Mouse (Mus musculus) heart, postnatal 0 days (tissue): ENCODE measurements around the gene Boc. TPM values are rescaled to one million over a fixed set of nuclear protein-coding genes. Genes with fewer than 3 reads are reported as not detected.

Source experiments
- ATAC-seq: fragments of 200-750 bp; cut with Nextera tagmentation; 2 replicates; pipeline ENCODE4 v1.8.0; 2017; ENCODE audit warnings: low read depth, moderate number of reproducible peaks, moderate library complexity; ENCODE audit not compliant: insufficient read depth
- DNase-seq: peaks from one replicate; pipeline ENCODE4 v3.0.0-alpha.2; 2016; ENCODE audit warnings: low spot score
- H3K27ac ChIP-seq: fragments of 300-500 bp; sonication (generic); 2 replicates; pipeline ENCODE4 v1.5.1; 2014; ENCODE audit warnings: low read depth, mild to moderate bottlenecking
- H3K27me3 ChIP-seq: fragments of 300-500 bp; sonication (generic); 2 replicates; pipeline ENCODE4 v1.6.1; 2014; ENCODE audit warnings: low read length, mixed read lengths; ENCODE audit not compliant: control insufficient read depth, insufficient read depth
- H3K36me3 ChIP-seq: fragments of 300-500 bp; sonication (generic); replicated peaks from 2 replicates; pipeline ENCODE4 v1.6.1; 2014; ENCODE audit warnings: low read length, mixed read lengths; ENCODE audit not compliant: control insufficient read depth, insufficient read depth
- H3K4me1 ChIP-seq: fragments of 300-500 bp; sonication (generic); 2 replicates; pipeline ENCODE4 v1.6.1; 2014; ENCODE audit warnings: antibody characterized with exemption; ENCODE audit not compliant: control insufficient read depth, insufficient read depth
- H3K4me2 ChIP-seq: fragments of 300-500 bp; sonication (generic); 2 replicates; pipeline ENCODE4 v1.6.1; 2014; ENCODE audit warnings: low read depth, mild to moderate bottlenecking, low read length, moderate library complexity
- H3K4me3 ChIP-seq: fragments of 300-500 bp; sonication (generic); 2 replicates; pipeline ENCODE4 v1.5.1; 2014; ENCODE audit warnings: low read depth, low read length
- H3K9ac ChIP-seq: fragments of 300-500 bp; sonication (generic); replicated peaks from 2 replicates; pipeline ENCODE4 v1.6.1; 2014; ENCODE audit warnings: low read depth, low read length, mixed read lengths
- H3K9me3 ChIP-seq: fragments of 300-500 bp; sonication (generic); replicated peaks from 2 replicates; pipeline ENCODE4 v1.6.1; 2016; ENCODE audit warnings: low read length; ENCODE audit not compliant: control insufficient read depth
- CTCF ChIP-seq: IDR thresholded peaks from 2 replicates; pipeline ENCODE4 v1.5.1; 2016; ENCODE audit warnings: antibody characterized with exemption, control low read depth, low read depth
- EP300 ChIP-seq: IDR thresholded peaks from 2 replicates; pipeline ENCODE4 v1.6.1; 2016; ENCODE audit warnings: antibody characterized with exemption, low read depth
- WGBS: fragments of 180-500 bp; shearing (Covaris S2); extraction: QIAGEN DNeasy Blood & Tissue Kit; methylation state at CpG from one replicate; pipeline ENCODE4 v1.1.7; 2014; 5-methylcytosine and 5-hydroxymethylcytosine counted together
- polyA plus RNA-seq: library from polyadenylated mRNA; unstranded; fragments of >200 nt; fragmentation: Nextera tagmentation; extraction: Ambion mirVana; gene quantifications from 2 replicates; pipeline ENCODE4 v1.2.1, GENCODE M21; 2015
- total RNA-seq: library from RNA; depleted of rRNA; stranded (reverse); fragments of >200 nt; gene quantifications from 2 replicates; pipeline ENCODE4 v1.2.3, GENCODE M21; 2014; ENCODE audit warnings: low replicate concordance

Boc gene
- total and polyA plus RNA-seq, 2 experiments from 2014 or later, result 2.6 to 9.8 TPM

DNA sequence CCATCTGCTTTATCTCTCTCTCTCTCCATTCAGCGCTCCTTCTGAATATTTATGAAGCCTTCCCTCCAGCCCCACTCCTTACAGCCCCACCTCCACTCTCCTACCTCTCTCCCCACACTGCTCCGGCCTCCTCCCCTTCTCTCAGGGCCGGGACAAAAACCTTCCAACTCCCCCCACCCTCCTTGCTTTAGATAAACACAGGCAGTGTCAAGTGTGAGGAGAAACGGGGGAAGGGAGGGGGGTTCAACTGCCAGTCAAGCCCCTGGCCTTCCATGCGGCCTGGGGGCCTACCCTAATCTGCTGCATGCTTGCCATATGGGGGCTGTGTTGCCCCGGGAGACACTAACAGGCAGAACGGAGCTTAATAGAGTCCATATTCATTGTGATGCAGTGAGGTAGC lies 27.9 kb downstream of the Boc start:
- Histone ChIP-seq H3K4me3 (peak overlapping the region; percentile 13; the same call in 1 of the 2 replicates), H3K4me2 (peak overlapping the region; percentile 49), H3K9me3 (no peaks in the 10 kb centered on the region), H3K36me3 (no peaks in the 10 kb centered on the region), H3K27ac (no peak overlapping the region), H3K4me1 (0 out of 2 replicates have a peak, but pooled peaks cover 9% of the 10 kb centered on the region), H3K27me3 (no peaks in the 10 kb centered on the region), H3K9ac (no peak overlapping the region)
- no peak for TF ChIP-seq CTCF
- TF ChIP-seq EP300, result no peak
- 13% methylated on average over 7 of the region's 7 CpGs for WGBS
- ATAC-seq (no peak), DNase-seq (no peak)

- no peaks in the 10 kb centered on the region for H3K9me3 ChIP-seq
- H3K9ac ChIP-seq, result no peak overlapping the region
- no peak overlapping the region for H3K27ac ChIP-seq
- no peak for DNase-seq
- no peaks in the 10 kb centered on the region for H3K27me3 ChIP-seq
- no peak for ATAC-seq
- 51% methylated on average over 9 of the region's 9 CpGs for WGBS
- no peak overlapping the region for H3K4me2 ChIP-seq
- H3K4me3 ChIP-seq, result no peak overlapping the region
- H3K36me3 ChIP-seq, result no peaks in the 10 kb centered on the region
- TF ChIP-seq EP300 (no peak), CTCF (no peak)
- H3K4me1 ChIP-seq, result 0 out of 2 replicates have a peak, but pooled peaks cover 9% of the 10 kb centered on the region
Measured at GRCm38 (mm10) chr16:44530191-44530590, 28.5 kb downstream of the Boc start.

DNA sequence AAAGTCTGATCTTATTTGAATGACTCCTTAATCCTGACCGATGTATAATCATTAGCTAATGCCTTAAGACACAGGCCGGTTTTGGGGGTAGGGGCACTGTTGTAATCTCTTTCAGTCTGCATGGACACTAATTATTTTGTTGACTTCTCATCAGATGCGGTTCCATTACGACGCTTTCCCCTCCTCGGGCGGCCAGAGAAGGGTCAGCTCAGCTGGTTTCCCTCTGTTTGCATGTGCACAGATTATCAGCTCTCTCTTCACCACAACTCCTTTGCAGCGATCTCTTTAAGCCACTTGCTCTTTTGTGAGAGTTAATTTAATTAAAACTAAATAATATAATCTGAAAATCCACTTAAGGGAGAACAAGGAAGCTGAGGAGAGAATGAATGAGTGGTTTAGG lies 29.0 kb downstream of the Boc start:
- ATAC-seq (no peak), DNase-seq (no peak)
- Histone ChIP-seq H3K4me3 (no peak overlapping the region), H3K9me3 (no peaks in the 10 kb centered on the region), H3K36me3 (no peaks in the 10 kb centered on the region), H3K4me1 (0 out of 2 replicates have a peak, but pooled peaks cover 9% of the 10 kb centered on the region), H3K27ac (no peak overlapping the region), H3K4me2 (no peak overlapping the region), H3K9ac (no peak overlapping the region), H3K27me3 (no peaks in the 10 kb centered on the region)
- WGBS, result 76% methylated on average over 8 of the region's 8 CpGs
- TF ChIP-seq CTCF, result no peak
- TF ChIP-seq EP300, result no peak

DNA sequence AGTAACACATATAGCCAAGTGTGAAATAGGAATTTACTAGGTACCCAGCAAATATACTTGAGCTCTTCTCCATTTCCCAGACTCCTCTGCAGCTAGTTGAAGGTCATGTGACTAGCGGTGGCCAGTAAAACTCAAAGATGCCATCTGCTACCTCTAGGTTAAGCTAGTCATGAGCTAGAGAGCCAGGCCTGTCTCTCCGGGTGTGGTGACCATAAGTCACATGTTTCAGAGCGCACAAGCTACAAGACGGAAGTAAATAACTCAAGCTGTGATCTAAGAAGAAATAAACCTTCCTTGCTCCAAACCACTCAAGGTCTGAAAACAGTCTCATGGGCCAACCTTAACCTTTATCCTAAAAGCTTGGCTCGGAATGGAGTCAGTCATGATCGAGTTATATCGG lies 29.7 kb downstream of the Boc start:
- no peaks in the 10 kb centered on the region for H3K27me3 ChIP-seq
- H3K27ac ChIP-seq, result no peak overlapping the region
- H3K4me1 ChIP-seq, result 0 out of 2 replicates have a peak, but pooled peaks cover 9% of the 10 kb centered on the region
- H3K9me3 ChIP-seq, result no peaks in the 10 kb centered on the region
- WGBS, result 86% methylated on average over 7 of the region's 7 CpGs
- no peak overlapping the region for H3K4me3 ChIP-seq
- no peak for DNase-seq
- H3K9ac ChIP-seq, result no peak overlapping the region
- ATAC-seq, result no peak
- TF ChIP-seq EP300 (no peak), CTCF (no peak)
- H3K4me2 ChIP-seq, result no peak overlapping the region
- no peaks in the 10 kb centered on the region for H3K36me3 ChIP-seq

- no peak overlapping the region for H3K27ac ChIP-seq
- ATAC-seq, result no peak
- 45% methylated on average over 11 of the region's 11 CpGs for WGBS
Measured at GRCm38 (mm10) chr16:44527218-44527905, 31.3 kb downstream of the Boc start.

More at GRCm38 (mm10) chr16:44527218-44527905, 31.3 kb downstream of the Boc start:
- Histone ChIP-seq H3K9me3 (no peaks in the 10 kb centered on the region), H3K27me3 (no peaks in the 10 kb centered on the region), H3K4me1 (0 out of 2 replicates have a peak, but pooled peaks cover 3% of the 10 kb centered on the region), H3K4me3 (no peak overlapping the region), H3K36me3 (no peaks in the 10 kb centered on the region), H3K4me2 (no peak overlapping the region), H3K9ac (no peak overlapping the region)
- TF ChIP-seq CTCF (no peak), EP300 (no peak)
- no peak for DNase-seq
